Mouse (Mus musculus): ENCODE measurements at regions not wholly inside any gene's neighbourhood (a gene's known extent, or its start where the extent isn't known, plus 50 kb on each side); places are given as distances from the start of the nearest gene placed in this dataset.

DNA sequence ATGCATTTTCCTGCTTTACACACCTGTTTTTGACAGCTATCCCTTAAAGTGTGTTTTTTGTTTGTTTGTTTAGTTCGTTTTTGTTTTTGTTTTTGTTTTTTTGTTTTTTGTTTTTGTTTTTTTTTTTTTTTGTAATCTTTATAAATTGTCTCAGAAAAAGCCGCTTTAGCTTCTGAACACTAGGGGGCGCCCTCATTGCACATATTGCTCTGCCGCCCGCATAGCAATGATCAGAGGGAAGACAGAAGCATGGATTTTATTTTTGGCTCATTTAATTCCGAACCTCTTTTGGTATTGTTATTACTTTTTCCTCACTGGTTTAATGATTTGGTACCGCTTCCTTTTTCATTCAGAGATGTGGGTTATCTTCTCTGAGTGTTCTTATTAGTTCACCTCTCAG, 569.9 kb upstream of the Gm10800 start:
- Histone ChIP-seq H3K4me1 (ENCODE audit: control insufficient read depth in 1 of 2, insufficient read depth in 2 of 2, low read length in 2 of 2) (no peaks in the 10 kb centered on the region), H3K9me3 (replicated peaks; ENCODE audit: insufficient read depth, low read length) (no peaks in the 10 kb centered on the region), H3K36me3 (ENCODE audit: control insufficient read depth in 1 of 2, insufficient read depth in 2 of 2, low read length in 2 of 2) (no peaks in the 10 kb centered on the region), H3K27ac (ENCODE audit: control insufficient read depth, low read depth, low read length) (no peak overlapping the region), H3K79me2 (ENCODE audit: control insufficient read depth, insufficient read depth, low read length, poor library complexity) (no peaks in the 10 kb centered on the region), H3K9ac (ENCODE audit: control insufficient read depth, low read depth, low read length, poor library complexity, severe bottlenecking) (no peak overlapping the region), H3K27me3 (ENCODE audit: control insufficient read depth in 1 of 2, insufficient read depth in 2 of 2, low read length in 2 of 2) (no peaks in the 10 kb centered on the region), H3K4me3 (ENCODE audit: control insufficient read depth in 1 of 2, insufficient read depth in 1 of 2, low read depth in 2 of 2, low read length in 2 of 2) (no peak overlapping the region)
- peak; percentile 41 for DNase-seq (ENCODE audit: low read depth, low spot score)
- TF ChIP-seq RAD21 (IDR thresholded peaks at IDR 0.05; ENCODE audit: low read depth, low read length) (peak; percentile 67), EP300 (IDR thresholded peaks at IDR 0.05; ENCODE audit: low read depth in 1 of 2, low read length in 2 of 2) (no peak), ZNF384 (IDR thresholded peaks at IDR 0.05; ENCODE audit: low read depth, low read length) (peak; percentile 58; the same call in 1 of the 2 replicates), SMC3 (IDR thresholded peaks at IDR 0.05; ENCODE audit: low read depth, low read length) (peak; percentile 64), MAFK (IDR thresholded peaks at IDR 0.05; ENCODE audit: borderline replicate concordance, low read depth, low read length) (no peak), CTCF (IDR thresholded peaks at IDR 0.05 in 2 of 3, conservative IDR thresholded peaks at IDR 0.05 in 1 of 3; ENCODE audit: control insufficient read depth in 1 of 3, insufficient read depth in 1 of 3, low read depth in 2 of 3, low read length in 3 of 3, poor library complexity in 1 of 3, severe bottlenecking in 1 of 3) (peak; percentile 41 to 78 (median 63); a peak in 5 of 6 replicates), ZC3H11A (IDR thresholded peaks at IDR 0.05; ENCODE audit: low read depth, low read length) (peak; percentile 55)

Measured in MEL (cell line).